Mouse (Mus musculus) hindbrain, embryonic 14.5 days (tissue): Measurements from ENCODE around the gene Nadk. TPM values are rescaled to one million over a fixed set of nuclear protein-coding genes. Genes with fewer than 3 reads are reported as not detected.
A peak's percentile ranks its signal among the peaks of the same experiment; 100 is the strongest.

Source experiments
- ATAC-seq: fragments of 200-750 bp; cut with Nextera tagmentation; 2 replicates; pipeline ENCODE4 v1.8.0; 2017; ENCODE audit warnings: moderate number of reproducible peaks, mild to moderate bottlenecking, moderate TSS enrichment, moderate library complexity; ENCODE audit not compliant: low FRiP score
- DNase-seq: peaks from one replicate; pipeline ENCODE4 v3.0.0-alpha.2; 2015; ENCODE audit warnings: low spot score
- H3K27ac ChIP-seq: fragments of 300-500 bp; sonication (generic); 2 replicates; pipeline ENCODE4 v1.5.1; 2014; ENCODE audit warnings: mild to moderate bottlenecking, moderate library complexity
- H3K27me3 ChIP-seq: fragments of 300-500 bp; sonication (generic); 2 replicates; pipeline ENCODE4 v1.6.1; 2014; ENCODE audit warnings: mild to moderate bottlenecking, low read length, mixed read lengths; ENCODE audit not compliant: control insufficient read depth, insufficient read depth
- H3K36me3 ChIP-seq: fragments of 300-500 bp; sonication (generic); replicated peaks from 2 replicates; pipeline ENCODE4 v1.6.1; 2014; ENCODE audit not compliant: control insufficient read depth, insufficient read depth
- H3K4me1 ChIP-seq: fragments of 300-500 bp; sonication (generic); replicated peaks from 2 replicates; pipeline ENCODE4 v1.6.1; 2014; ENCODE audit warnings: antibody characterized with exemption, low read length, mixed read lengths; ENCODE audit not compliant: control insufficient read depth, insufficient read depth
- H3K4me2 ChIP-seq: fragments of 300-500 bp; sonication (generic); replicated peaks from 2 replicates; pipeline ENCODE4 v1.6.1; 2014; ENCODE audit warnings: mild to moderate bottlenecking, moderate library complexity
- H3K4me3 ChIP-seq: fragments of 300-500 bp; sonication (generic); replicated peaks from 2 replicates; pipeline ENCODE4 v1.5.1; 2014; ENCODE audit warnings: mild to moderate bottlenecking, low read length
- H3K9ac ChIP-seq: fragments of 300-500 bp; sonication (generic); 2 replicates; pipeline ENCODE4 v1.6.1; 2014
- H3K9me3 ChIP-seq: fragments of 300-500 bp; sonication (generic); 2 replicates; pipeline ENCODE4 v1.6.1; 2016; ENCODE audit warnings: low read length; ENCODE audit not compliant: control insufficient read depth
- WGBS: fragments of 180-500 bp; shearing (Covaris S2); extraction: QIAGEN DNeasy Blood & Tissue Kit; methylation state at CpG from one replicate; pipeline ENCODE4 v1.1.7; 2014; 5-methylcytosine and 5-hydroxymethylcytosine counted together
- polyA plus RNA-seq: library from polyadenylated mRNA; unstranded; fragments of >200 nt; fragmentation: Nextera tagmentation; extraction: Ambion mirVana; gene quantifications from 2 replicates; pipeline ENCODE4 v1.2.1, GENCODE M21; 2014

Nadk gene
- polyA plus RNA-seq, 1 experiment from 2014 or later: 82.9 TPM

DNA sequence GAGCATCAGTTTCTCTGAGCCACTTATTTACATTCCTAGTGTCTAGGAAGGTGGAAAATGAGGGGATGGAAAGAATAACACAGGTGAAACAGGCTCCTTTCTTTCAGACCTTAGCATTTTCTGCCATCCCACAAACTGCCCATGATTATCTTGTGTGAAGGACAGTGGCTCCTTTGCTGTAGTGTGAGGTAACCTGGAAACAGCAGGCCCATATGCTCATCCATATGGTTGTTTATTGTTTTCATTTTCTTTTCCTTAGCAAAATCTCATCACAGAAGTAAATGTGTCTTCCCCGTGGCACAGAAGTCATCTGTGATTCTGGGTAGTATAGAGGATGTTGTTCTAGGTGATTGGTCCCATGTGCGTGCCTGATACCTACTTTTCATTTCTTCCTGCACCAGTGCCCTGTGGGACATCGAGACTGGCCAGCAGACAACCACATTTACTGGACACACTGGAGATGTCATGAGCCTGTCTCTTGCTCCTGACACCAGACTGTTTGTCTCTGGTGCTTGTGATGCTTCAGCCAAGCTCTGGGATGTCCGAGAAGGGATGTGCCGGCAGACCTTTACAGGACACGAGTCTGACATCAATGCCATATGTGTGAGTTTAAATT, 9.2 kb upstream of the Nadk start:
- no peak overlapping the region for H3K4me3 ChIP-seq
- H3K9me3 ChIP-seq: no peaks in the 10 kb centered on the region
- H3K9ac ChIP-seq: no peak overlapping the region
- no peak overlapping the region for H3K4me2 ChIP-seq
- H3K27me3 ChIP-seq: no peaks in the 10 kb centered on the region
- ATAC-seq (no peak), DNase-seq (no peak)
- H3K4me1 ChIP-seq: no peaks in the 10 kb centered on the region
- peaks cover 88% of the 10 kb centered on the region for H3K36me3 ChIP-seq
- WGBS: 92% methylated on average over 6 of the region's 6 CpGs
- H3K27ac ChIP-seq: no peak overlapping the region

DNA sequence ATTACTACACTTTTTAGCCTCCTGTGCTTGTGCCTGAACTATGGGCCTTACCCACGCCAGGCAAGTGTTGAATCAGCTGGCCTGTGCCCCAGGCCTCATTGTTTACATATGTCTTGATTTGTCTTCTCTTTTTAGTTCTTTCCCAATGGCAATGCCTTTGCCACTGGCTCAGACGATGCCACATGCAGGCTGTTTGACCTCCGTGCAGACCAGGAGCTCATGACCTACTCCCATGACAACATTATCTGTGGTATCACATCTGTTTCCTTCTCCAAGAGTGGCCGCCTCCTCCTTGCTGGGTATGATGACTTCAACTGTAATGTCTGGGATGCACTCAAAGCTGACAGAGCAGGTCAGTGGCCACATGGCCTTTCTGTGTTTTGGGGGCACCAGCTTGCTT, 7.3 kb upstream of the Nadk start:
- Histone ChIP-seq H3K27me3 (no peaks in the 10 kb centered on the region), H3K4me1 (no peaks in the 10 kb centered on the region), H3K4me3 (no peak overlapping the region), H3K27ac (no peak overlapping the region), H3K36me3 (peaks cover 97% of the 10 kb centered on the region), H3K4me2 (no peak overlapping the region), H3K9me3 (no peaks in the 10 kb centered on the region), H3K9ac (no peak overlapping the region)
- ATAC-seq (no peak), DNase-seq (no peak)
- 86% methylated on average over 4 of the region's 4 CpGs for WGBS

DNA sequence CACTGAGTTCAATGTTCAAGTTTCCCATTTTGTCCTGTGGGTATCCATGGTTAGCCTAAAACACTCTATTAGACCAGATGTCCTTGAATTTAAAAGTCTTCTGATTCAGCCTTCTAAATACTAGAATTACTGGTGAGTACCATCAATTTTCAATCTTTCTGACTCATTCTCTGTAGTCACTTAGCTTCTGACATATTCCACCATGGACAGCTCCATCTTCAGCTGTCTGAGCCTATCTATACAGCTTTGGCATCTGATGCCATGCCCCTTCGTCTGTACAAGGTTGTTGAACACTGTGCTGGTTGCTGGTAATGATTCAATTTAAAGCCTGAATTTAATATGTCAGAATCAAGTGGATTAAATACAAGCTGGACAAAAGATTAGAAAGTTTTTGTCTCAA, 6.7 kb upstream of the Nadk start:
- no peak overlapping the region for H3K4me2 ChIP-seq
- H3K9me3 ChIP-seq: no peaks in the 10 kb centered on the region
- ATAC-seq (no peak), DNase-seq (no peak)
- no peak overlapping the region for H3K27ac ChIP-seq
- H3K36me3 ChIP-seq: peaks cover 100% of the 10 kb centered on the region
- 77% methylated on average over 1 of the region's 1 CpGs for whole genome bisulfite sequencing
- H3K9ac ChIP-seq: no peak overlapping the region
- no peaks in the 10 kb centered on the region for H3K4me1 ChIP-seq
- H3K27me3 ChIP-seq: no peaks in the 10 kb centered on the region
- H3K4me3 ChIP-seq: no peak overlapping the region

DNA sequence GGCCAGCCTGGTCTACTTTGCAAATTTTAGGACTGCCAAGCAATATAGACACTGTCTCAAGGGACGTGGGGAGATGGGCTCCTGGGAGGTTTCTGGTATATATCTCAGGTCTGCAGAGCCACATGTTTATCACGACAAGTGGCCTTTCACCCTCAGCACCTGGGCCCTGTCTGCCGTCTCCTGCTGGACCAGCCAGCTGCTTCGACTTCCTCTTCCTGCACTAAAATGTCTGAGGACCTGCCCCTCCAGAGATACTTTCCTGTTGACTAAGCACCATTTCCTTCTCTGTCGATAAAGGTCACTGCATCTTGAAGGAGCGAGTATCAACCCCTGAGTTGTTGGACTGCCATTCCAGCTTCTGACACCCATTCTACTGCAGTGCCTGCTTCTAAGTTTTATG, 2.7 kb upstream of the Nadk start:
- Histone ChIP-seq H3K27ac (no peak overlapping the region), H3K4me3 (no peak overlapping the region), H3K36me3 (peaks cover 69% of the 10 kb centered on the region), H3K4me2 (no peak overlapping the region), H3K4me1 (peaks cover 9% of the 10 kb centered on the region; the same call in 1 of the 2 replicates), H3K9me3 (no peaks in the 10 kb centered on the region), H3K9ac (no peak overlapping the region), H3K27me3 (no peaks in the 10 kb centered on the region)
- ATAC-seq: no peak
- 82% methylated on average over 6 of the region's 6 CpGs for WGBS
- no peak for DNase-seq

DNA sequence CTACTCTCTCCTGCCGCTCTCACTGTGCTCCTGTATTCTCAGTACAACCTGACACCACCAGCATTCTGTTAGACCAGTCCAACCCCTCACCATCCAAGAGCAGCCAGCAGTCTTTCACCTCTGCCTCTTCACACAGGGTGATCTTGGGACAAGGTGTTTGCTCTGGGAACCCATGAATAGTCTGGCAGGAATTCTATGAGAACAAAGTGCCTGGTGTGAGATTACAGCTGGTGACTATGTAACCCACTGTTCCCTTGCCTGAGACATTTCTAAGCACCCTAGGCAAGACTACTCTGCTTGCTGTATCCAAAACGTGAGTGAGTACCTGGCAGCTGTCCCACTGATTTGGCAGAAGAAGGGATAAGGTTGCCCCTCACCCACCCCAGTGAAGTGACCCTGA, 1.2 kb upstream of the Nadk start:
- no peaks in the 10 kb centered on the region for H3K9me3 ChIP-seq
- no peak overlapping the region for H3K27ac ChIP-seq
- H3K4me1 ChIP-seq: peaks cover 21% of the 10 kb centered on the region
- H3K36me3 ChIP-seq: peaks cover 54% of the 10 kb centered on the region
- DNase-seq (no peak), ATAC-seq (no peak)
- H3K27me3 ChIP-seq: no peaks in the 10 kb centered on the region
- WGBS: 63% methylated on average over 2 of the region's 2 CpGs
- no peak overlapping the region for H3K4me3 ChIP-seq
- H3K9ac ChIP-seq: no peak overlapping the region
- H3K4me2 ChIP-seq: no peak overlapping the region

DNA sequence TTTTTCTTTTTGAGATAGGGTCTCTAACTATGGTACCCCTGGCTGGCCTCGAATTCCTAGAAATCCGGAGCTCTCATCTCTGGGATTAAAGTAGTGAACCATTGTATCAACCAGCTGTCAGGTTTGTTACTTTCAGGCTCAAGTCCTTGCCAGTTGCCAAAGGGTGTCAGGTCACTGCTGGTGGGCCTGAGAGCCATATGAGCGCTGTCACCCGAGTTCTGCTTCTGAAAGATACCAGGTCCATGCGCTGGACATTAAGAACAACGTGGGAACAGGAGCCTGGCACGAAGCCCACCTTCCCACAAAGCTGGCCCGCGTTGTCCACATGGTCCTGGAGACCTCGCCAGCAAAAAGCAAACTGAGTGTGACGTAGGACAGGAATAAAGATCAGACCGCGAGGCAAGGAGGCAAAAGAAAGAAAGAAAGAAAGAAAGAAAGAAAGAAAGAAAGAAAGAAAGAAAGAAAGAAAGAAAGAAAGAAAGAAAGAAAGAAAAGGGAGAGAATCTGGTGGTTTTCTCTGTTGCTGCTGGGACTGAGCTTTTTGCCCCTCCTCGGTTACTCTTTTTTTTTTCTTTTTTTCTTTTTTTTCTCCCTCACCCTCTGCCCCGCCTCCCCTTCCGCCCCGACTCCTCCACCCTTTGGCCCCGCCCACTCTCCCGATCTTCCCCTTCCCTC, 684 bp downstream of the Nadk start:
- peak overlapping the region; percentile 86 for H3K27ac ChIP-seq
- H3K4me2 ChIP-seq: peak overlapping the region; percentile 54
- no peak for ATAC-seq
- peak overlapping the region; percentile 51; the same call in 1 of the 2 replicates for H3K9ac ChIP-seq
- H3K9me3 ChIP-seq: no peaks in the 10 kb centered on the region
- H3K36me3 ChIP-seq: peaks cover 35% of the 10 kb centered on the region
- peaks cover 21% of the 10 kb centered on the region for H3K4me1 ChIP-seq
- DNase-seq: peak; percentile 46
- no peaks in the 10 kb centered on the region for H3K27me3 ChIP-seq
- peak overlapping the region; percentile 78 for H3K4me3 ChIP-seq
- WGBS: 5% methylated on average over 18 of the region's 19 CpGs

DNA sequence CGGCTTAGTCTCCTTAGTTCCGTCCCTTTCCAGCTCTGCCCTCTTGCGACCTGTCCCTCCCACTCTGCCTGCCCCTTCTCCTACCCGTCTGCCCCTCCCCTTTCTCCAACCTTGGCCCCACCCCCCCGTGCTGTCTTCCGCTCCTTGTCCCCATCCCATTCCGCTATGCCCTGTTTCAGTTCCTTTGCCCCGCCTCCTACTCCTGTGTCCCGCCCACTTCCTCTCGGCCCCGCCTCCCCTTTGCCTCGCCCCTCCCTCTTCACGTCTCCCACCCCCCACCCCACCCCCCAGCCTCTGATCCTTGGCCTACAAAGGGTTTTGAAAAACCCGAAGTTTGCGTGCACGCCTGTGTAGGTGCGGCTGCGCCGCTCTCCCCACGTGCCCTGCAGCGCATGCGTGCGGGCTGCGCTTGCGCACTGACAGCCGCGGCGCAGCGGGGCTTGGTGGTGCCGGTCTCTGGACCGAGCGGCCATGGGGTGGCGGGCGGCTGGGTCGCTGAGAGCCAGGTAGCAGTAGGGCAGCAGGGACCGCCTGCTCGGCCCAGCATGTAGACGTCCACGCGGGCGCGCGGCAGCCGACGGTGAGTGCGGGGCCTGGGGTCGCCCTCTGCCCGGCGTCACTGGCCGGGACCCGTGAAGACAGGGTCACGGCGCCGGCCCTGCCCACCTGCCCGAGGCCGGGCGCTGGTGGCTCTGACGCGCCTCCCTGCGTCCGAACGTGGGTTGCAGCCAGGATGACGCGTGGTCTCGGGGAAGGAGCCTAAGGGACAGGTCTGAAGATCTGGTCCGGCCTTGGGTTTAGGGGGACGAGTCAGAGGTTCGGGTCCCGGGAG, 1.4 kb downstream of the Nadk start:
- DNase-seq (peak; percentile 94), ATAC-seq (peak; percentile 97)
- Histone ChIP-seq H3K4me3 (peak overlapping the region; percentile 78), H3K36me3 (peaks cover 28% of the 10 kb centered on the region), H3K9ac (peak overlapping the region; percentile 79), H3K4me2 (peak overlapping the region; percentile 54), H3K27me3 (no peaks in the 10 kb centered on the region), H3K27ac (peak overlapping the region; percentile 87), H3K4me1 (peaks cover 21% of the 10 kb centered on the region), H3K9me3 (no peaks in the 10 kb centered on the region)
- WGBS: 1% methylated on average over 66 of the region's 69 CpGs

DNA sequence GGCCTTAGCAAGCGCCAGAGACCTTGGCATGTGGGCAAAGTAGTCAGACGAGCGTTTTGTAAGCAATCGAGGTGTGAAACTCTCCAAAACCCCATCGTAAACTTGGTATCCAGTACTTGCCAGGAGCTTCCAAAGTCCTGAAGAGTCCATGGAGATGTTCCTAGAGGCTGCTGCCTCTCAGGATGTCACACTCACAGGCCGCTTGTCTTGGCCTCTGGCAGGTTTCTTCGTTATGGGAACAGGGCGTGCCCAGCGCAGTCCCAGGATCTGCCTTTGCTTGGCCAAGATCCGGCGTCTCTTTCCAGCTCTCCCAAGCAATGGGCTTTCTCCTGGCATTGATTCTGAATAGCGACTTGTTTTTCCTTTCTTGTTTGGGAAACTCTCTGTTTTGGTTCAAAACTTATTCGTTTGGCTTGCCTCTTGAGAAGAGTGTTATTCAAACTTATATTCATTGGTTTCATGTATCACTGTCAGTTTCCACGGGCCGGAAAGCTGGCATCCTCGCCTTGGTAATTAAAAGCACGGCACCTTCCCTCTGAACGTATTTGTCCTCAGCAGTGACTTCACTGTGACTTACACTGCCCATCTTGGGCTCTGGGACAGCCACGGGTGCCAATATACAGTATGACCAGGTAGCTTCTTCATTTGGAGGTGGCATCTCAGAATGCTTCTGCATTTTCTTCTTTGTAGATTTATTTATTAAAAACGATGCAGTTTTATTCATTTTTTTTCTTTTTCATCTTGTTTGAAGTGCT, 2.3 kb downstream of the Nadk start:
- no peak for ATAC-seq
- Histone ChIP-seq H3K4me2 (peak overlapping the region; percentile 54), H3K27me3 (no peaks in the 10 kb centered on the region), H3K36me3 (peaks cover 19% of the 10 kb centered on the region), H3K27ac (peak overlapping the region; percentile 87), H3K9ac (peak overlapping the region; percentile 79), H3K4me3 (peak overlapping the region; percentile 78), H3K9me3 (no peaks in the 10 kb centered on the region), H3K4me1 (peaks cover 21% of the 10 kb centered on the region)
- 19% methylated on average over 20 of the region's 20 CpGs for WGBS
- no peak for DNase-seq

DNA sequence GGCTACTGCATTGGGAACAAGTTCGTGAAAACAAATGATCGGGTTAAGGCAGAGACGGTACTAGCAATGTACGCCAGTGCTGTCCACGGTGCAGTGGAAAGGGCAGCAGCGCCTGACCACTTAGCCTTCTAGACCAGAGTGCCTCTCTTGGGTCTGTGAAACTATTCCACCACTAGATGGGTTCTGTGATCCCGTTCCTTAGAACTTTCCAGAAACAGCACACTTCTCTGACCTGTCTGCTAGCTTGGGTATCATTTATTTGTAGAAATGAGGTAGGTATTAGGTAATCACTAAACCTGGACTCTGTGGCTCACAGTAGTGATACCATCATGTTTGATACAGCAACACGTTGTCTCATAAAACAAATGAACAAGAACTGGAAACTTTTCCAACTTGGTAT, 4.4 kb downstream of the Nadk start:
- no peak overlapping the region for H3K4me3 ChIP-seq
- H3K27me3 ChIP-seq: no peaks in the 10 kb centered on the region
- DNase-seq: no peak
- no peak overlapping the region for H3K9ac ChIP-seq
- no peaks in the 10 kb centered on the region for H3K9me3 ChIP-seq
- ATAC-seq: no peak
- H3K36me3 ChIP-seq: no peaks in the 10 kb centered on the region
- H3K27ac ChIP-seq: no peak overlapping the region
- 81% methylated on average over 8 of the region's 8 CpGs for WGBS
- H3K4me1 ChIP-seq: peaks cover 21% of the 10 kb centered on the region
- no peak overlapping the region for H3K4me2 ChIP-seq
